Mouse (Mus musculus): ENCODE data around the gene Etv5. TPM values are rescaled to one million over a fixed set of nuclear protein-coding genes. Genes with fewer than 3 reads are reported as not detected.

Etv5 gene
- polyA plus RNA-seq, 1 experiment = 10.4 TPM

GRCm38 (mm10) chr16:22414205-22414754 lies 25.2 kb downstream of the Etv5 start:
- TF ChIP-seq GATA1 (IDR thresholded peaks at IDR 0.05; ENCODE audit: borderline replicate concordance, low read length) (no peak), FLI1 (IDR thresholded peaks at IDR 0.05; ENCODE audit: low read length) (no peak)
- Histone ChIP-seq H3K36me3 (replicated peaks; ENCODE audit: low read length) (peaks cover 50% of the 10 kb centered on the region), H3K4me3 (replicated peaks) (peak overlapping the region; percentile 43), H3K27me3 (replicated peaks) (no peaks in the 10 kb centered on the region), H3K4me1 (peaks cover 80% of the 10 kb centered on the region), H3K9me3 (no peaks in the 10 kb centered on the region)

DNA sequence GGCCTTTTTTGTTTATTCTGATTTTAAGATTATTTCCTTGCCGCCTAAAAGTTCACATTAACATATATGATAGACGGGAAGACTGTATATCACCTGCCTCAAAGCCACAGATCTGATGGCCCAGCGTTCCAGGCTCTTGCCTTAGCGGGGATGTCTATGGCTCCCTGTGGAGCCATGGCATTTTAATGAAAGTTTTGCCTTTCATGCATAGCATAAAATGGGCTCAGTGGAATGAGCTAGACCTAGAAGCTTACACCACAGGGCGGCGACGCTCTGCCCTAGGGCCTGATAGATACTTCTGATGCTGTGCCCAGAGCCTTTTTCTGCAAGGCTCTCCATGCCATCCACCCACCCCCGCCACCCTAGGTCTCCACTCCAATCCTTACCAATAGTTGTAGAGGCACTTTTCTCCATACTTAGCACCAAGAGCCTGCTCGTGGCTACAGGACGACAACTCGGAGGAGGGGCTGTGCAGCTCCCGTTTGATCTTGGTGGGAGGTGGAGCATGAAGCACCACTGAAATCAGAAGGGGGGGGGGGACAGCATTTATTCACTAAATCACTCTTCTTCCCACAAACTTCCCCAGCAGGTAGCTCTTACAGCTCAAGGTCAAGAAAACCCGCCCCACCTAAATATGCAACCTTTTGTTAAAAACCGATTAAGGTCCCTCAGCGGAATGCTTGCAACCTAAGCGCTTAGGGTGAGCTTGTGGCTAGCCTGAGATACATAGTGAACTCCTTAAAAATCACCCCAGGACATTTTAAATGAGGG lies 26.9 kb downstream of the Etv5 start:
- Histone ChIP-seq H3K9me3 (no peaks in the 10 kb centered on the region), H3K27me3 (replicated peaks) (no peaks in the 10 kb centered on the region), H3K4me1 (peaks cover 84% of the 10 kb centered on the region), H3K4me3 (replicated peaks) (no peak overlapping the region), H3K36me3 (replicated peaks; ENCODE audit: low read length) (peaks cover 52% of the 10 kb centered on the region)
- TF ChIP-seq FLI1 (IDR thresholded peaks at IDR 0.05; ENCODE audit: low read length) (no peak), GATA1 (IDR thresholded peaks at IDR 0.05; ENCODE audit: borderline replicate concordance, low read length) (no peak)

DNA sequence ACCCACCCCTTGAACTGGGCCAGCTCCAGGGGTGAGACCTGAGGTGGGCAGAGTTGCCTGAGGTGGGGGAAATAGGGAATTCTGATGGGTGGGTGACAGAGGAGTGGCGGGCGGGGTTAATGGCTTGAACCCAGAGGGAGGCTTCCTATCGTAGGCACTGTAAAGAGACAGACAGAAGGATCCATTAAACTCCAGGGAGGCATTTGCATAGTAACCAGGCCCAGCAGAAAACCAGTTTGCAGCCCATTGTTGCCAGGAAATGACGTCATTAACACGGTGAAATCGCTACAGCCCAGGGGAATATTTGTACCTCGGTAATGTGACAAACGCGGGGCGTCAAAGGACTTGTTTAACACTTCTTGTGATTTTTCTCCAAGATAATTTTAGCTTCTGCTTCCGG lies 27.8 kb downstream of the Etv5 start:
- no peaks in the 10 kb centered on the region for H3K27me3 ChIP-seq (replicated peaks)
- no peak overlapping the region for H3K4me3 ChIP-seq (replicated peaks)
- peaks cover 77% of the 10 kb centered on the region for H3K4me1 ChIP-seq
- no peaks in the 10 kb centered on the region for H3K9me3 ChIP-seq
- H3K36me3 ChIP-seq (replicated peaks; ENCODE audit: low read length) = peaks cover 55% of the 10 kb centered on the region
- no peak for TF ChIP-seq FLI1 (IDR thresholded peaks at IDR 0.05; ENCODE audit: low read length)
- TF ChIP-seq GATA1 (IDR thresholded peaks at IDR 0.05; ENCODE audit: borderline replicate concordance, low read length) = no peak

DNA sequence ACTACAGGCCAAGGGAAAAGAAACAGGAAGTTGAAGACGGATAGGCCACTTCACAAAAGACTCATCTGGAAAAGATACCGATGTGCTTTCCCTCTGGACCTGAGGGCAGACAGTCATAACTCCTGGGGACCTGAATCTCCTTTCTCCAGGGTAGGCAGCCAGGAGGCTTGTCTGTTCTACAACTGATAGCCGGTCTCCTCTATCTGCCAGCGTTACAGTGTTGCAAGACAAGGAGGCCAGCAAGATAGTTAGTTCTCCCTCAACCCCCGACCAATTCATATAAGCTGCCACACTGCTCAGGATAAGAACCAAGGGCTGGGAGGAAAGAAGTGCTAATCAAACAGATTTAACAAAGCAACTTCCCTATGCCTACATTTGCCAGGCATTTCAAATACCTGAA lies 29.5 kb downstream of the Etv5 start:
- Histone ChIP-seq H3K9me3 (no peaks in the 10 kb centered on the region), H3K36me3 (replicated peaks; ENCODE audit: low read length) (peaks cover 64% of the 10 kb centered on the region), H3K4me3 (replicated peaks) (no peak overlapping the region), H3K4me1 (peaks cover 60% of the 10 kb centered on the region), H3K27me3 (replicated peaks) (no peaks in the 10 kb centered on the region)
- no peak for TF ChIP-seq GATA1 (IDR thresholded peaks at IDR 0.05; ENCODE audit: borderline replicate concordance, low read length)
- no peak for TF ChIP-seq FLI1 (IDR thresholded peaks at IDR 0.05; ENCODE audit: low read length)

DNA sequence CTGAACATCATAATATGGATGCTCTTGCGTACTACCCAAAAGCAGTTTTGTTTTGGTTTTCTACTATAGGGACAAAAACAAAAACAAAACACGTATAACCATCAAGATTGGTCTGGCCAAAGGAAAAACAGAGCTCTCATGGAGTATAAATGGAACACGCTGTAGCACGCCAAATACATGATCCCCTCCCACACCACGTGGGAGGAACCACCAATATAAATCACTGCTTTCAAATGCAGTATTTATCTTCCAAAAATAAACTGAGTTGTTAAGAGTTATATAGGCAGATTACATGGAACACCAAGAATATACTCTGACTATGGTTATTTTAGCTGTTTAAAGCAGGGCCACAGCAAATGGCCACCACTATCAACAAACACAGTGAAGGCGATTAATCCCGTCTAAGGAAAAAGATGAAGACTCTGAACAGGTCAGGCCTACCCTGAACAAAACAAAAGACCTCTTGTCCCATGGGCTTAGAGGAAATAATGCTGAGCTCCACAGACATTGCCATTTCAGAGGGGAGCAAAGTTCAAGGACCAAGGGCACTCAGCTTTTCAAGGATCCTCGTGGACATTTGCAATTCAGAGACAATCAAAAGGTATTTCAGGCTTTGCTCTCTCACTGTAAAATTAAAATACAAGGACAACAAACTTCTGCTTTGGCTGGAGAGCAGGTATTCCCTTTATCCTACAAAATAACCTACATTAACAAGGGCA lies 30.7 kb downstream of the Etv5 start:
- TF ChIP-seq GATA1 (IDR thresholded peaks at IDR 0.05; ENCODE audit: borderline replicate concordance, low read length) (no peak), FLI1 (IDR thresholded peaks at IDR 0.05; ENCODE audit: low read length) (no peak)
- H3K4me1 ChIP-seq = peaks cover 48% of the 10 kb centered on the region
- no peak overlapping the region for H3K4me3 ChIP-seq (replicated peaks)
- no peaks in the 10 kb centered on the region for H3K27me3 ChIP-seq (replicated peaks)
- no peaks in the 10 kb centered on the region for H3K9me3 ChIP-seq
- peaks cover 70% of the 10 kb centered on the region for H3K36me3 ChIP-seq (replicated peaks; ENCODE audit: low read length)

GRCm38 (mm10) chr16:22406747-22407146 lies 32.8 kb downstream of the Etv5 start:
- Histone ChIP-seq H3K4me3 (replicated peaks) (no peak overlapping the region), H3K4me1 (peaks cover 29% of the 10 kb centered on the region), H3K36me3 (replicated peaks; ENCODE audit: low read length) (peaks cover 77% of the 10 kb centered on the region), H3K27me3 (replicated peaks) (no peaks in the 10 kb centered on the region), H3K9me3 (no peaks in the 10 kb centered on the region)
- TF ChIP-seq FLI1 (IDR thresholded peaks at IDR 0.05; ENCODE audit: low read length) = no peak
- no peak for TF ChIP-seq GATA1 (IDR thresholded peaks at IDR 0.05; ENCODE audit: borderline replicate concordance, low read length)

DNA sequence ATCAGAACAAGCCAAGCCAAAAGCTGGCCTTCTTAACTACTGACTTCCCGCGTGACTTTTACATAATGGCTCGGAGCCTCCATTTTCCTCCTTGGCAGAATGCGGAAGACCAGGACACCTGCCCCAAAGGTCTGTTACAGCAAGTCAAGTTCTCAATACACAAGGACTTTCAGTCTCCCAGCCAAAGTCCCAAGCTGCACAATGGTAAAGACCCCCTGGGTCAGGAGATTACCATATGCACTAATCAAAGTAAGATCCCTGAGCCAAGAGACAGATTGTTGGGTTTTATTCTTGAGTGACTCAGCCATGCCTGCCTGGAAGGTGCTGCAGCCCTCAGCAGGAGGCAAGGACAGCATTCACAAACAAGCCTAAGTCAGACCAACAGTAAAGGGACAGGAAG lies 33.5 kb downstream of the Etv5 start:
- no peak overlapping the region for H3K4me3 ChIP-seq (replicated peaks)
- H3K36me3 ChIP-seq (replicated peaks; ENCODE audit: low read length) = peaks cover 77% of the 10 kb centered on the region
- H3K27me3 ChIP-seq (replicated peaks) = no peaks in the 10 kb centered on the region
- H3K9me3 ChIP-seq = no peaks in the 10 kb centered on the region
- H3K4me1 ChIP-seq = peaks cover 26% of the 10 kb centered on the region
- TF ChIP-seq FLI1 (IDR thresholded peaks at IDR 0.05; ENCODE audit: low read length) (no peak), GATA1 (IDR thresholded peaks at IDR 0.05; ENCODE audit: borderline replicate concordance, low read length) (no peak)

DNA sequence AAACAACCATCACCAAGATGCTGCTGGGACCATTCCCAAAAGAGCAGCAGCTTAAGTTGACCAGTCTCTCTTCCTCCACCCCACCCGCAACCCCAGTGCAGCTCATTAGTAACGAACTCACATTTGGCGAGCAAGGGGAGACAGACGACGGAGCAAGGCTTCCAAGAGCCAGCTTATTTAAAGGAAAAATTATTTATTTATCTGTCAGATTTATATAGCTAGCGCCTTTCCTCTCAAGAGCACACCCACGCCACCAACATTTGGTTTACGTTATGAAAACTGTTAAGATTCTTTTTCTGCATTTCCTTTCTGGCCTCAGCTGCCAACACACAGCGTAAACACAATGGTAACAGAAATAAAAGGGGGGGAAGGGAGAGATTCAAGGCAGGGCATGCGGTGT lies 34.0 kb downstream of the Etv5 start:
- no peaks in the 10 kb centered on the region for H3K9me3 ChIP-seq
- H3K4me1 ChIP-seq = peaks cover 21% of the 10 kb centered on the region
- TF ChIP-seq FLI1 (IDR thresholded peaks at IDR 0.05; ENCODE audit: low read length) (no peak), GATA1 (IDR thresholded peaks at IDR 0.05; ENCODE audit: borderline replicate concordance, low read length) (no peak)
- no peak overlapping the region for H3K4me3 ChIP-seq (replicated peaks)
- no peaks in the 10 kb centered on the region for H3K27me3 ChIP-seq (replicated peaks)
- peaks cover 76% of the 10 kb centered on the region for H3K36me3 ChIP-seq (replicated peaks; ENCODE audit: low read length)

DNA sequence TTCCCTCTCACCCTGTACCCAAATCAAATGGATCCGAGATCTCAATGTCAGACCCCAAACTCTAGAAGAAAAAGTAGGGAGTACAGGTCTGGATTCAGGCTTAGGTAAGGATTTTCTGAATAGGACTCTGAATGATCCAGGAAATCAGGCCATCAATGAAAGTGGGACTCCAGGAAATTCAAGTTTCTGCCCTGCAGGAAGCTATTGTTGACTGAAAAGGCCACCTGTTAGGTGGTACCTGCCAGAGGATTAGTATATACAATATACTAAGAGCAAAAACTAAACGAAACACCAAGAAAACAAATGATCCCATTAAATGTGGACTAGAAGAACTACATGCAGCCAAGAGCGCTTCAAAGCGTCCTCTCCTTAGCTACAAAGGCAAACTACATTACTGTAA lies 35.8 kb downstream of the Etv5 start:
- peaks cover 15% of the 10 kb centered on the region for H3K4me1 ChIP-seq

DNA sequence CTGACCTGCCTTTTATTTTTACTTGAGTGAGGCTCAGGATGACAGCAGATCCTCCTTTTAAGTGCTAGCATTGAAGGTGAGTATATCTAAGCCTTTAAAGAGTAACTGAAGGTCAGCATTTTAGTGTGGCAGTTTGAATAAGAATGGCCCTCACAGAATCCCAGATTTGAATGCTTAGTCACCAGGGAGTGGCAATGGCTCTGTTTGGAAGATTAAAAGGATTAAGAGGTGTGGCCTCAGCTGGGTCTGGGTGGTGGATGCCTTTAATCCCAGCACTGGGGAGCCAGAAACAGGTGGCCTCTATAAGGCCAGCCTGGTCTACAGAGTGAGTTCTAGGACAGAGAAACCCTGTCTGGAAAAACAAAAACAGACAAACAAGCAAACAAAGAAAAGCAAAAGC lies 36.9 kb downstream of the Etv5 start:
- no peak overlapping the region for H3K4me3 ChIP-seq (replicated peaks)
- TF ChIP-seq FLI1 (IDR thresholded peaks at IDR 0.05; ENCODE audit: low read length) = no peak
- TF ChIP-seq GATA1 (IDR thresholded peaks at IDR 0.05; ENCODE audit: borderline replicate concordance, low read length) = no peak
- H3K36me3 ChIP-seq (replicated peaks; ENCODE audit: low read length) = peaks cover 78% of the 10 kb centered on the region
- no peaks in the 10 kb centered on the region for H3K9me3 ChIP-seq
- peaks cover 9% of the 10 kb centered on the region for H3K4me1 ChIP-seq
- no peaks in the 10 kb centered on the region for H3K27me3 ChIP-seq (replicated peaks)

More for the DNA sequence above, 35.8 kb downstream of the Etv5 start:
- TF ChIP-seq FLI1 (IDR thresholded peaks at IDR 0.05; ENCODE audit: low read length) = no peak
- no peak for TF ChIP-seq GATA1 (IDR thresholded peaks at IDR 0.05; ENCODE audit: borderline replicate concordance, low read length)
- Histone ChIP-seq H3K36me3 (replicated peaks; ENCODE audit: low read length) (peaks cover 79% of the 10 kb centered on the region), H3K4me3 (replicated peaks) (no peak overlapping the region), H3K27me3 (replicated peaks) (no peaks in the 10 kb centered on the region), H3K9me3 (no peaks in the 10 kb centered on the region)

Data from megakaryocyte, embryonic 14.5 days (primary cell).